ENCODE assay signal across 19 mouse cellular contexts in the genomic region with DNA sequence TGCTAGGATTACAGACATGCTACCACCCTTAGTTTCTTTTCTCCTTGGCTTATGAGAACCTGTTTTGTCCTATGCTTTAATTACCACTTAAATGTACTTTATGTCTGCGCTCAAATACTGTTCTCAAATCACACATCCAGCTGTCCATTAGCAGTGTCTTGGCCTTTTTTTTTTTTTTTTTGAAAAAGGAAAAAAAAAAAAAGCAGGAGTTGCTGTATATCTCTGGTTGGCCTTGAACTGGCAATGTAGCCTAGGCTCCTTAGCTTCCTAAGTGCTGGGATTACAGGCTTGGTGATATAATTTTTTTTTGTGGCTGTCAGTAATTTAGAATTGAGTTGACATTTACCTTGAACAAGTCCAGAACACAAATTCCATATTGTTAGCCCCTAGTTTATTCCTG.
"Had no signal": no experiment of that assay in that cellular context is flagged by ENCODE, and none has a peak within 500 bp of the region (broad histone marks: within the 10 kb centered on the region; RNA-seq: fewer than 3 reads in every experiment).

No protein-coding gene starts in this region.

- H3K4me3 ChIP-seq: kidney, embryonic 15.5 days; left cerebral cortex, adult 2 months; liver, embryonic 13.5 days; midbrain, embryonic 12.5 days; midbrain, embryonic 15.5 days; neural tube, embryonic 13.5 days; stomach, embryonic 15.5 days had no signal

- H3K9me3 ChIP-seq: kidney, embryonic 15.5 days; liver, embryonic 13.5 days; midbrain, embryonic 12.5 days; midbrain, embryonic 15.5 days; neural tube, embryonic 13.5 days; stomach, embryonic 15.5 days had no signal

- H3K9ac ChIP-seq: kidney, embryonic 15.5 days; liver, embryonic 13.5 days; midbrain, embryonic 12.5 days; midbrain, embryonic 15.5 days; neural tube, embryonic 13.5 days; stomach, embryonic 15.5 days had no signal

- H3K27ac ChIP-seq: left cerebral cortex, adult 2 months; liver, embryonic 13.5 days; midbrain, embryonic 12.5 days; midbrain, embryonic 15.5 days; neural tube, embryonic 13.5 days; stomach, embryonic 15.5 days had no signal

- H3K27me3 ChIP-seq: kidney, embryonic 15.5 days; liver, embryonic 13.5 days; midbrain, embryonic 12.5 days; midbrain, embryonic 15.5 days; neural tube, embryonic 13.5 days; stomach, embryonic 15.5 days had no signal

- DNase-seq: kidney, adult 8-10 months; kidney, postnatal 10 days; kidney, postnatal 36 days; layer of hippocampus, postnatal 36 days; liver, embryonic 13.5 days; lung, adult 2 months; lung, postnatal 10 days; lung, postnatal 36 days; retina, postnatal 1 day; right cerebral cortex, postnatal 25 days; spleen, adult 18-20 months; thymus, adult 2 months; thymus, postnatal 14 days had no signal

- ATAC-seq: midbrain, embryonic 15.5 days had no signal

- H3K36me3 ChIP-seq: kidney, embryonic 15.5 days; liver, embryonic 13.5 days; midbrain, embryonic 12.5 days; midbrain, embryonic 15.5 days; neural tube, embryonic 13.5 days had no signal

- H3K4me2 ChIP-seq: kidney, embryonic 15.5 days; liver, embryonic 13.5 days; midbrain, embryonic 12.5 days; midbrain, embryonic 15.5 days; neural tube, embryonic 13.5 days; stomach, embryonic 15.5 days had no signal
